ENCODE assay signal across 7 mouse cellular contexts in genomic region chr3:148991056-148991455, GRCm38 (mm10). TPM values are rescaled to one million over a fixed set of nuclear protein-coding genes. Genes with fewer than 3 reads are reported as not detected.
DNase-seq lines count a peak whose midpoint lies in the region; ATAC-seq and TF ChIP-seq lines count a peak whose summit lies in the region.

No protein-coding gene starts in this region.

- H3K36me3 ChIP-seq in lung, embryonic 14.5 days (ENCODE audit: insufficient read depth), result no peaks in the 10 kb centered on the region
- no peaks in the 10 kb centered on the region for H3K36me3 ChIP-seq in forebrain, embryonic 15.5 days
- H3K36me3 ChIP-seq in limb, embryonic 14.5 days (ENCODE audit: control insufficient read depth, insufficient read depth, low read length), result no peaks in the 10 kb centered on the region
- H3K36me3 ChIP-seq in stomach, embryonic 16.5 days (ENCODE audit: control insufficient read depth, insufficient read depth, low read length), result no peaks in the 10 kb centered on the region
- H3K36me3 ChIP-seq in thymus, adult 2 months (ENCODE audit: control insufficient read depth, insufficient read depth, low read length), result no peaks in the 10 kb centered on the region

- peak overlapping the region; percentile 92 for H3K4me3 ChIP-seq in lung, embryonic 14.5 days (ENCODE audit: low read depth, low read length)
- peak overlapping the region; percentile 70 for H3K4me3 ChIP-seq in forebrain, embryonic 15.5 days
- peak overlapping the region; percentile 96 for H3K4me3 ChIP-seq in limb, embryonic 14.5 days (replicated peaks; ENCODE audit: low read length)
- peak overlapping the region; percentile 80 for H3K4me3 ChIP-seq in stomach, embryonic 16.5 days (replicated peaks; ENCODE audit: low read length)
- H3K4me3 ChIP-seq in thymus, adult 2 months (ENCODE audit: control insufficient read depth, insufficient read depth, low read length), result no peak overlapping the region

- peak overlapping the region; percentile 84 for H3K4me2 ChIP-seq in lung, embryonic 14.5 days
- peak overlapping the region; percentile 89 for H3K4me2 ChIP-seq in forebrain, embryonic 15.5 days (replicated peaks)
- peak overlapping the region; percentile 71 for H3K4me2 ChIP-seq in limb, embryonic 14.5 days (replicated peaks; ENCODE audit: low read depth, low read length, severe bottlenecking)
- H3K4me2 ChIP-seq in stomach, embryonic 16.5 days (ENCODE audit: low read depth, low read length), result peak overlapping the region; percentile 73

- H3K27me3 ChIP-seq in lung, embryonic 14.5 days (ENCODE audit: insufficient read depth, low read length), result no peaks in the 10 kb centered on the region
- H3K27me3 ChIP-seq in forebrain, embryonic 15.5 days, result no peaks in the 10 kb centered on the region
- H3K27me3 ChIP-seq in limb, embryonic 14.5 days (ENCODE audit: control insufficient read depth, insufficient read depth, low read length), result no peaks in the 10 kb centered on the region
- no peaks in the 10 kb centered on the region for H3K27me3 ChIP-seq in stomach, embryonic 16.5 days (ENCODE audit: control insufficient read depth, insufficient read depth, low read length)
- peaks cover 21% of the 10 kb centered on the region for H3K27me3 ChIP-seq in thymus, adult 2 months (ENCODE audit: control insufficient read depth, insufficient read depth, low read length)

- H3K4me1 ChIP-seq in lung, embryonic 14.5 days (ENCODE audit: insufficient read depth), result peaks cover 4% of the 10 kb centered on the region; the same call in 1 of the 2 replicates
- peaks cover 22% of the 10 kb centered on the region for H3K4me1 ChIP-seq in forebrain, embryonic 15.5 days
- 0 out of 2 replicates have a peak, but pooled peaks cover 6% of the 10 kb centered on the region for H3K4me1 ChIP-seq in limb, embryonic 14.5 days (ENCODE audit: control insufficient read depth, insufficient read depth, low read length)
- H3K4me1 ChIP-seq in stomach, embryonic 16.5 days (ENCODE audit: control insufficient read depth, insufficient read depth, low read length), result peaks cover 2% of the 10 kb centered on the region; the same call in 1 of the 2 replicates
- H3K4me1 ChIP-seq in thymus, adult 2 months (replicated peaks; ENCODE audit: control insufficient read depth, insufficient read depth, low read length), result peaks cover 15% of the 10 kb centered on the region; the same call in 1 of the 2 replicates

- no peaks in the 10 kb centered on the region for H3K9me3 ChIP-seq in lung, embryonic 14.5 days (ENCODE audit: low read depth, low read length)
- no peaks in the 10 kb centered on the region for H3K9me3 ChIP-seq in forebrain, embryonic 15.5 days
- no peaks in the 10 kb centered on the region for H3K9me3 ChIP-seq in limb, embryonic 14.5 days (ENCODE audit: control insufficient read depth, low read length)
- H3K9me3 ChIP-seq in stomach, embryonic 16.5 days (replicated peaks; ENCODE audit: control insufficient read depth, low read length), result no peaks in the 10 kb centered on the region

- ATAC-seq in lung, embryonic 14.5 days (ENCODE audit: insufficient read depth), result no peak
- no peak for ATAC-seq in forebrain, embryonic 15.5 days (replicated peaks)
- no peak for ATAC-seq in limb, embryonic 14.5 days (ENCODE audit: low FRiP score, low read depth)
- ATAC-seq in stomach, embryonic 16.5 days (ENCODE audit: insufficient read depth, low FRiP score), result no peak

- WGBS in lung, embryonic 14.5 days, result 2% methylated on average over 8 of the region's 8 CpGs
- WGBS in forebrain, embryonic 15.5 days, result 1% methylated on average over 8 of the region's 8 CpGs
- 5% methylated on average over 8 of the region's 8 CpGs for WGBS in limb, embryonic 14.5 days
- WGBS in stomach, embryonic 16.5 days, result 7% methylated on average over 8 of the region's 8 CpGs
- WGBS in thymus, adult 2 months, result 33% methylated on average over 8 of the region's 8 CpGs

- peak overlapping the region; percentile 100 for H3K27ac ChIP-seq in lung, embryonic 14.5 days (ENCODE audit: low read depth)
- H3K27ac ChIP-seq in forebrain, embryonic 15.5 days (replicated peaks), result peak overlapping the region; percentile 98; the same call in 1 of the 2 replicates
- peak overlapping the region; percentile 100 for H3K27ac ChIP-seq in limb, embryonic 14.5 days (replicated peaks; ENCODE audit: low read depth, low read length)
- peak overlapping the region; percentile 100 for H3K27ac ChIP-seq in stomach, embryonic 16.5 days (ENCODE audit: low read length)
- H3K27ac ChIP-seq in thymus, adult 2 months (ENCODE audit: control insufficient read depth, insufficient read depth, low read length), result no peak overlapping the region

- no peak for TF ChIP-seq POLR2A in limb, embryonic 14.5 days (IDR thresholded peaks at IDR 0.05; ENCODE audit: borderline replicate concordance, extremely low read depth, insufficient read depth, insufficient read length)
- TF ChIP-seq POLR2A in thymus, adult 2 months (IDR thresholded peaks at IDR 0.05; ENCODE audit: control insufficient read depth, extremely low read depth, insufficient read depth, low read length, poor library complexity), result no peak

- H3K9ac ChIP-seq in lung, embryonic 14.5 days, result peak overlapping the region; percentile 96
- no peak overlapping the region for H3K9ac ChIP-seq in forebrain, embryonic 15.5 days (replicated peaks)
- H3K9ac ChIP-seq in limb, embryonic 14.5 days (ENCODE audit: low read depth, low read length, severe bottlenecking), result peak overlapping the region; percentile 99; the same call in 1 of the 2 replicates
- H3K9ac ChIP-seq in stomach, embryonic 16.5 days (ENCODE audit: low read length), result no peak overlapping the region

- peak; percentile 64 for DNase-seq in lung, embryonic 14.5 days
- no peak for DNase-seq in lung, postnatal 36 days
- DNase-seq in limb, embryonic 14.5 days (ENCODE audit: low spot score), result no peak
- DNase-seq in testis, postnatal 14 days (ENCODE audit: low spot score), result no peak
- DNase-seq in thymus, adult 2 months, result no peak

- TF ChIP-seq CTCF in lung, embryonic 14.5 days (IDR thresholded peaks at IDR 0.05; ENCODE audit: low read depth), result no peak
- TF ChIP-seq CTCF in thymus, adult 2 months (IDR thresholded peaks at IDR 0.05; ENCODE audit: borderline replicate concordance, control insufficient read depth, extremely low read depth, insufficient read depth, low read length, poor library complexity), result no peak

RNA-seq across cellular contexts. Expression of gene Adgrl2, which starts 0.7 kb away (rescaled TPM):
- 83.2 and 83.3 TPM in 2 replicates for polyA plus RNA-seq in lung, embryonic 14.5 days (2014; fragmentation: Nextera tagmentation; extraction: Ambion mirVana)
- 99.4 and 119 TPM in 2 replicates for polyA plus RNA-seq in forebrain, embryonic 15.5 days (2015; fragmentation: Nextera tagmentation; extraction: Ambion mirVana)
- polyA plus RNA-seq in limb, embryonic 14.5 days (2012; rRNA removed), result 147 and 174 TPM in 2 replicates
- polyA plus RNA-seq in limb, embryonic 14.5 days (2014; fragmentation: Nextera tagmentation; extraction: Ambion mirVana), result 119 and 141 TPM in 2 replicates
- 36.7 and 39.6 TPM in 2 replicates for polyA plus RNA-seq in stomach, embryonic 16.5 days (2015; fragmentation: Nextera tagmentation; extraction: Ambion mirVana)
- polyA plus RNA-seq in thymus, adult 2 months (2012; rRNA removed), result 7.6 and 9.7 TPM in 2 replicates

Comparison
In these comparisons a context has a peak if more than half of its experiments do, and no peak if none do; other contexts are left out.
1. H3K9ac ChIP-seq: peak in lung, embryonic 14.5 days (single experiment) and limb, embryonic 14.5 days (single experiment); none in forebrain, embryonic 15.5 days (single experiment) and stomach, embryonic 16.5 days (single experiment).
2. Peak in every context shown above with its lines, with median percentiles within 50 percentile points of each other: H3K4me2 ChIP-seq.